In genomic region chr14:14345948-14346812, GRCm38 (mm10) we compare ENCODE assay signal across 7 mouse cellular contexts. TPM values are rescaled to one million over a fixed set of nuclear protein-coding genes. Genes with fewer than 3 reads are reported as not detected.
DNase-seq lines count a peak whose midpoint lies in the region; ATAC-seq lines count a peak whose summit lies in the region.

TSS of gene Il3ra (plus strand) at chr14:14346275.

- H3K27ac ChIP-seq in limb, embryonic 15.5 days: peak within 1 kb of the TSS; percentile 82
- peak within 1 kb of the TSS; percentile 77 for H3K27ac ChIP-seq in midbrain, embryonic 16.5 days (ENCODE audit: low read length)

- H3K4me2 ChIP-seq in limb, embryonic 15.5 days: peak within 1 kb of the TSS; percentile 78
- H3K4me2 ChIP-seq in midbrain, embryonic 16.5 days (ENCODE audit: low read length): peak within 1 kb of the TSS; percentile 79

- peaks cover 30% of the 10 kb centered on the region for H3K9me3 ChIP-seq in limb, embryonic 15.5 days
- H3K9me3 ChIP-seq in midbrain, embryonic 16.5 days (replicated peaks; ENCODE audit: control insufficient read depth, low read length, poor library complexity, severe bottlenecking): peaks cover 22% of the 10 kb centered on the region; the same call in 1 of the 2 replicates

- peak within 1 kb of the TSS; percentile 48 for H3K9ac ChIP-seq in limb, embryonic 15.5 days
- peak within 1 kb of the TSS; percentile 76 for H3K9ac ChIP-seq in midbrain, embryonic 16.5 days (ENCODE audit: low read depth, low read length)

- 0 out of 2 replicates have a peak, but pooled peaks cover 9% of the 10 kb centered on the region for H3K36me3 ChIP-seq in limb, embryonic 15.5 days
- 0 out of 2 replicates have a peak, but pooled peaks cover 3% of the 10 kb centered on the region for H3K36me3 ChIP-seq in midbrain, embryonic 16.5 days (ENCODE audit: control insufficient read depth, insufficient read depth, low read length)

- 6% methylated on average over 53 of the region's 69 CpGs for WGBS in limb, embryonic 15.5 days
- 6% methylated on average over 64 of the region's 69 CpGs for WGBS in midbrain, embryonic 16.5 days

- peaks cover 4% of the 10 kb centered on the region; the same call in 1 of the 2 replicates for H3K4me1 ChIP-seq in limb, embryonic 15.5 days
- H3K4me1 ChIP-seq in midbrain, embryonic 16.5 days (ENCODE audit: control insufficient read depth, insufficient read depth, low read length): no peaks in the 10 kb centered on the region

- peak within 1 kb of the TSS; percentile 59 for H3K4me3 ChIP-seq in limb, embryonic 15.5 days
- H3K4me3 ChIP-seq in midbrain, embryonic 16.5 days (ENCODE audit: low read depth, low read length): peak within 1 kb of the TSS; percentile 64

- no peaks in the 10 kb centered on the region for H3K27me3 ChIP-seq in limb, embryonic 15.5 days
- no peaks in the 10 kb centered on the region for H3K27me3 ChIP-seq in midbrain, embryonic 16.5 days (ENCODE audit: control insufficient read depth, insufficient read depth, low read depth, low read length)

- ATAC-seq in limb, embryonic 15.5 days (ENCODE audit: insufficient number of reproducible peaks, low FRiP score, low TSS enrichment, low read depth): peak; percentile 8
- peak; percentile 74 for ATAC-seq in midbrain, embryonic 16.5 days

- DNase-seq in adrenal gland, postnatal 10 days: peak; percentile 84
- peak; percentile 83 for DNase-seq in embryo, embryonic 9.5 days (ENCODE audit: extremely low spot score)
- peak; percentile 98 for DNase-seq in heart, adult 11 months
- DNase-seq in kidney, adult 11 months: peak; percentile 46
- peak; percentile 80 for DNase-seq in spleen, postnatal 36 days (ENCODE audit: low spot score in 2 of 2)

RNA-seq across cellular contexts. Expression of gene Il3ra, which starts in this region (rescaled TPM):
- 10 to 100 TPM; 10.3 to 13.5 TPM for total RNA-seq in adrenal gland, postnatal 10 days (2021)
- polyA plus RNA-seq in limb, embryonic 15.5 days (2015; fragmentation: Nextera tagmentation; extraction: Ambion mirVana): 5.1 and 5.4 TPM in 2 replicates
- polyA plus RNA-seq in midbrain, embryonic 16.5 days (2015; fragmentation: Nextera tagmentation; extraction: Ambion mirVana): 2.3 and 2.7 TPM in 2 replicates

Comparison
In these comparisons a context has a peak if more than half of its experiments do, and no peak if none do; other contexts are left out.
1. Peak in every context shown above with its lines: DNase-seq, ATAC-seq, H3K4me3 ChIP-seq and H3K27ac ChIP-seq.
2. DNase-seq: peak in every context shown above with its lines; median percentile 98 in heart, adult 11 months; 84 in adrenal gland, postnatal 10 days; 83 in embryo, embryonic 9.5 days; 80 in spleen, postnatal 36 days; 46 in kidney, adult 11 months.